Mouse (Mus musculus) liver, embryonic 15.5 days (tissue): ENCODE data around the gene Smg6. TPM values are rescaled to one million over a fixed set of nuclear protein-coding genes. Genes with fewer than 3 reads are reported as not detected.
"Not testable (repeated sequence)": the region's sequence is repeated elsewhere in the genome, so short reads cannot be mapped to it uniquely, and the experiment has no call there.

Experiments used
- ATAC-seq: fragments of 200-750 bp; cut with Nextera tagmentation; 2 replicates; pipeline ENCODE4 v1.8.0; 2017; ENCODE audit warnings: moderate number of reproducible peaks, mild to moderate bottlenecking, moderate library complexity; ENCODE audit not compliant: insufficient read depth
- H3K27ac ChIP-seq: fragments of 300-500 bp; sonication (generic); replicated peaks from 2 replicates; pipeline ENCODE4 v1.5.1; 2015; ENCODE audit warnings: mild to moderate bottlenecking, inconsistent platforms
- H3K27me3 ChIP-seq: fragments of 300-500 bp; sonication (generic); 2 replicates; pipeline ENCODE4 v1.6.1; 2015; ENCODE audit warnings: mild to moderate bottlenecking, inconsistent platforms
- H3K36me3 ChIP-seq: fragments of 300-500 bp; sonication (generic); replicated peaks from 2 replicates; pipeline ENCODE4 v1.6.1; 2015; ENCODE audit warnings: moderate library complexity, mild to moderate bottlenecking, inconsistent platforms
- H3K4me1 ChIP-seq: fragments of 300-500 bp; sonication (generic); replicated peaks from 2 replicates; pipeline ENCODE4 v1.6.1; 2015; ENCODE audit warnings: inconsistent platforms
- H3K4me2 ChIP-seq: fragments of 300-500 bp; sonication (generic); 2 replicates; pipeline ENCODE4 v1.6.1; 2015; ENCODE audit warnings: moderate library complexity, mild to moderate bottlenecking, inconsistent platforms
- H3K4me3 ChIP-seq: fragments of 300-500 bp; sonication (generic); replicated peaks from 2 replicates; pipeline ENCODE4 v1.5.1; 2015; ENCODE audit warnings: mild to moderate bottlenecking, inconsistent platforms
- H3K9ac ChIP-seq: fragments of 300-500 bp; sonication (generic); 2 replicates; pipeline ENCODE4 v1.6.1; 2015; ENCODE audit warnings: moderate library complexity, mild to moderate bottlenecking, inconsistent platforms
- H3K9me3 ChIP-seq: fragments of 300-500 bp; sonication (generic); replicated peaks from 2 replicates; pipeline ENCODE4 v1.6.1; 2016; ENCODE audit warnings: inconsistent platforms
- WGBS: fragments of 180-500 bp; shearing (Covaris S2); methylation state at CpG from one replicate; pipeline ENCODE4 v1.1.7; 2015; ENCODE audit warnings: mixed read lengths; ENCODE audit not compliant: insufficient replicate concordance; 5-methylcytosine and 5-hydroxymethylcytosine counted together
- polyA plus RNA-seq: library from polyadenylated mRNA; unstranded; fragments of >200 nt; fragmentation: Nextera tagmentation; extraction: Ambion mirVana; gene quantifications from 2 replicates; pipeline ENCODE4 v1.2.1, GENCODE M21; 2015

Smg6 gene
- polyA plus RNA-seq, 1 experiment from 2014 or later, result 4.5 TPM

GRCm38 (mm10) chr11:74996482-74996881 is 70.9 kb downstream of the Smg6 start:
- Histone ChIP-seq H3K27me3 (no peaks in the 10 kb centered on the region), H3K9me3 (no peaks in the 10 kb centered on the region), H3K36me3 (peaks cover 8% of the 10 kb centered on the region), H3K27ac (no peak overlapping the region), H3K9ac (no peak overlapping the region), H3K4me3 (no peak overlapping the region), H3K4me1 (no peaks in the 10 kb centered on the region), H3K4me2 (no peak overlapping the region)
- no peak for ATAC-seq
- WGBS, result 63% methylated on average over 1 of the region's 1 CpGs

- WGBS, result 68% methylated on average over 10 of the region's 10 CpGs
- Histone ChIP-seq H3K9me3 (no peaks in the 10 kb centered on the region), H3K4me3 (no peak overlapping the region), H3K9ac (no peak overlapping the region), H3K27ac (no peak overlapping the region), H3K4me2 (no peak overlapping the region), H3K36me3 (peaks cover 4% of the 10 kb centered on the region; the same call in 1 of the 2 replicates), H3K4me1 (no peaks in the 10 kb centered on the region), H3K27me3 (no peaks in the 10 kb centered on the region)
- no peak for ATAC-seq
Measured at GRCm38 (mm10) chr11:75000869-75001653, 75.4 kb downstream of the Smg6 start.

GRCm38 (mm10) chr11:75008270-75008669 is 82.6 kb downstream of the Smg6 start:
- Histone ChIP-seq H3K4me2 (no peak overlapping the region), H3K36me3 (no peaks in the 10 kb centered on the region), H3K9ac (no peak overlapping the region), H3K9me3 (no peaks in the 10 kb centered on the region), H3K27me3 (no peaks in the 10 kb centered on the region), H3K27ac (no peak overlapping the region), H3K4me1 (no peaks in the 10 kb centered on the region), H3K4me3 (no peak overlapping the region)
- whole genome bisulfite sequencing, result 77% methylated on average over 2 of the region's 2 CpGs
- no peak for ATAC-seq

- not testable (repeated sequence) for ATAC-seq
Measured at GRCm38 (mm10) chr11:75009537-75009936, 83.9 kb downstream of the Smg6 start.

GRCm38 (mm10) chr11:75012997-75013694 is 87.5 kb downstream of the Smg6 start:
- no peaks in the 10 kb centered on the region for H3K27me3 ChIP-seq
- no peak for ATAC-seq
- no peak overlapping the region; the same call in 1 of the 2 replicates for H3K27ac ChIP-seq

More at GRCm38 (mm10) chr11:75009537-75009936, 83.9 kb downstream of the Smg6 start:
- H3K27me3 ChIP-seq, H3K27ac ChIP-seq, H3K36me3 ChIP-seq, H3K4me3 ChIP-seq, H3K9me3 ChIP-seq, H3K9ac ChIP-seq, H3K4me1 ChIP-seq, H3K4me2 ChIP-seq: not testable (repeated sequence)
- WGBS, result 73% methylated on average over 2 of the region's 2 CpGs

GRCm38 (mm10) chr11:75013764-75014695 is 88.4 kb downstream of the Smg6 start:
- no peak for ATAC-seq
- Histone ChIP-seq H3K27me3 (no peaks in the 10 kb centered on the region), H3K9me3 (no peaks in the 10 kb centered on the region), H3K36me3 (no peaks in the 10 kb centered on the region), H3K27ac (no peak overlapping the region), H3K4me3 (no peak overlapping the region), H3K9ac (no peak overlapping the region), H3K4me1 (no peaks in the 10 kb centered on the region), H3K4me2 (no peak overlapping the region)
- 88% methylated on average over 12 of the region's 12 CpGs for WGBS

More at GRCm38 (mm10) chr11:75012997-75013694, 87.5 kb downstream of the Smg6 start:
- Histone ChIP-seq H3K4me2 (no peak overlapping the region), H3K4me3 (no peak overlapping the region), H3K36me3 (no peaks in the 10 kb centered on the region), H3K9me3 (no peaks in the 10 kb centered on the region), H3K9ac (no peak overlapping the region), H3K4me1 (no peaks in the 10 kb centered on the region)
- 48% methylated on average over 12 of the region's 12 CpGs for WGBS

- no peaks in the 10 kb centered on the region for H3K36me3 ChIP-seq
- no peak for ATAC-seq
- no peak overlapping the region for H3K4me3 ChIP-seq
- 91% methylated on average over 4 of the region's 4 CpGs for WGBS
- no peaks in the 10 kb centered on the region for H3K4me1 ChIP-seq
- no peak overlapping the region for H3K4me2 ChIP-seq
- H3K27ac ChIP-seq, result no peak overlapping the region
- no peaks in the 10 kb centered on the region for H3K27me3 ChIP-seq
- H3K9me3 ChIP-seq, result no peaks in the 10 kb centered on the region
- no peak overlapping the region for H3K9ac ChIP-seq
Measured at GRCm38 (mm10) chr11:75014816-75015215, 89.2 kb downstream of the Smg6 start.

GRCm38 (mm10) chr11:75015453-75015871 is 89.8 kb downstream of the Smg6 start:
- Histone ChIP-seq H3K27ac (no peak overlapping the region), H3K36me3 (no peaks in the 10 kb centered on the region), H3K4me3 (no peak overlapping the region), H3K9ac (no peak overlapping the region), H3K27me3 (no peaks in the 10 kb centered on the region), H3K4me2 (no peak overlapping the region), H3K4me1 (no peaks in the 10 kb centered on the region), H3K9me3 (no peaks in the 10 kb centered on the region)
- 66% methylated on average over 7 of the region's 7 CpGs for WGBS
- no peak for ATAC-seq

GRCm38 (mm10) chr11:75016309-75016860 is 90.8 kb downstream of the Smg6 start:
- 72% methylated on average over 5 of the region's 5 CpGs for WGBS
- Histone ChIP-seq H3K4me2 (no peak overlapping the region), H3K9ac (no peak overlapping the region), H3K36me3 (no peaks in the 10 kb centered on the region), H3K27ac (no peak overlapping the region), H3K27me3 (no peaks in the 10 kb centered on the region), H3K4me1 (peaks cover 5% of the 10 kb centered on the region; the same call in 1 of the 2 replicates), H3K9me3 (no peaks in the 10 kb centered on the region), H3K4me3 (no peak overlapping the region)
- ATAC-seq, result no peak

- no peak for ATAC-seq
- H3K4me2 ChIP-seq, result no peak overlapping the region
- no peaks in the 10 kb centered on the region for H3K9me3 ChIP-seq
- H3K9ac ChIP-seq, result no peak overlapping the region
- no peak overlapping the region for H3K4me3 ChIP-seq
- H3K27me3 ChIP-seq, result no peaks in the 10 kb centered on the region
- no peak overlapping the region for H3K27ac ChIP-seq
- WGBS, result 80% methylated on average over 2 of the region's 2 CpGs
- H3K4me1 ChIP-seq, result peaks cover 11% of the 10 kb centered on the region; the same call in 1 of the 2 replicates
- no peaks in the 10 kb centered on the region for H3K36me3 ChIP-seq
Measured at GRCm38 (mm10) chr11:75017831-75018230, 92.2 kb downstream of the Smg6 start.
